Mouse (Mus musculus) spleen, adult 10 weeks (tissue): Measurements from ENCODE around the gene Pea15a. TPM values are rescaled to one million over a fixed set of nuclear protein-coding genes. Genes with fewer than 3 reads are reported as not detected.

Experiments used
- polyA plus RNA-seq: library from polyadenylated mRNA; stranded (reverse); fragments of 350-450 nt; fragmentation: Illumina TruSeq; extraction: RNeasy Lipid Tissue Mini Kit (QIAGEN cat#74804); gene quantifications from one replicate; pipeline ENCODE4 v1.2.3, GENCODE M21; 2015; ENCODE audit warnings: low replicate concordance; ENCODE audit not compliant: insufficient read depth

Gene Pea15a
- 108 TPM for polyA plus RNA-seq

GRCm38 (mm10) chr1:172206141-172206917 lies at the start of gene Pea15a:
Gene Pea15a (minus strand): TSS chr1:172206804.

GRCm38 (mm10) chr1:172219451-172220406 lies 13.1 kb upstream of the Pea15a start, which contains the start of gene Casq1:
Gene Casq1 (minus strand): TSS chr1:172219868.

GRCm38 (mm10) chr1:172147835-172148278 lies 58.7 kb downstream of the Pea15a start, which contains the start of gene Dcaf8:
Gene Dcaf8 (plus strand): TSS chr1:172148084.

Other genes starting within 250 kb of the Pea15a start
- 3.0 TPM for gene Vangl2, start 178.4 kb downstream of the Pea15a start, polyA plus RNA-seq
- gene Nhlh1, start 149.2 kb downstream of the Pea15a start, polyA plus RNA-seq: not detected
- 204 TPM for gene Copa, start 124.3 kb downstream of the Pea15a start, polyA plus RNA-seq
- 79.4 TPM for gene Ncstn, start 124.0 kb downstream of the Pea15a start, polyA plus RNA-seq
- gene Pex19, start 80.0 kb downstream of the Pea15a start, polyA plus RNA-seq: 45.3 TPM
- 98.3 TPM for gene Dcaf8, start 58.7 kb downstream of the Pea15a start, polyA plus RNA-seq
- gene Casq1, start 13.1 kb upstream of the Pea15a start, polyA plus RNA-seq: 0.29 TPM
- gene Atp1a4, start 51.6 kb upstream of the Pea15a start, polyA plus RNA-seq: 0.07 TPM
- gene Igsf8, start 54.8 kb upstream of the Pea15a start, polyA plus RNA-seq: 10.4 TPM
- gene Atp1a2, start 91.3 kb upstream of the Pea15a start, polyA plus RNA-seq: 3.0 TPM
- gene Kcnj9, start 122.5 kb upstream of the Pea15a start, polyA plus RNA-seq: 1.7 TPM
- gene Kcnj10, start 134.4 kb upstream of the Pea15a start, polyA plus RNA-seq: 23.5 TPM
- 33.5 TPM for gene Pigm, start 169.7 kb upstream of the Pea15a start, polyA plus RNA-seq